Mouse (Mus musculus): ENCODE results near the gene Kif9.

DNA sequence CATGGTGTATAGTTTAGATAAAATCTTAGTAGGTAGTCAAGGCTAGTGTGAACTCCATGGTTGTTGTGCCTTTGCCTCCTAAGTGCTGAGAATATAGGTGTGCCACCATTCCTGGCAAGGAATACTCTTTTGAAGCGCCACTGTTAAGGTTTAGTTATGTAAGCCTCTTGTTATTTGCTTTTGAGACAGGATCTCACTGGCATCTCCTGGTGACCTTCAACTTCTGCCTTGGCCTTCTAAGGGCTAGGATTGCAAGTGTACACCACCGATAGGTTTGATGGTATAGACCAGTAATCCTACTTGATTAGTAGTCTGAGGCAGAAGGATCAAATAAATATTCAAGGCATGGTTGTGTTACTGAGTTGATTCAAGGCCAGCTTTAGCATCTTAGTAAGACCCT is 59.9 kb downstream of the Kif9 start:
- no peak for TF ChIP-seq POLR2A (IDR thresholded peaks at IDR 0.05; ENCODE audit: borderline replicate concordance, control insufficient read depth, low read depth, low read length)
- no peak for TF ChIP-seq CTCF (IDR thresholded peaks at IDR 0.05; ENCODE audit: control insufficient read depth, insufficient read depth, low read length)

Measured in bone marrow, adult 2 months (tissue).